Mouse (Mus musculus) megakaryocyte, embryonic 14.5 days (primary cell): ENCODE data around the gene Fkbp5.

Experiments used
- FLI1 ChIP-seq: IDR thresholded peaks from 2 replicates; pipeline ENCODE4 v1.6.1; 2012; ENCODE audit warnings: low read length, inconsistent platforms, mixed read lengths
- GATA1 ChIP-seq: IDR thresholded peaks from 3 replicates; pipeline ENCODE4 v1.6.1; 2012; ENCODE audit warnings: mixed read lengths, low read length, inconsistent platforms, borderline replicate concordance

DNA sequence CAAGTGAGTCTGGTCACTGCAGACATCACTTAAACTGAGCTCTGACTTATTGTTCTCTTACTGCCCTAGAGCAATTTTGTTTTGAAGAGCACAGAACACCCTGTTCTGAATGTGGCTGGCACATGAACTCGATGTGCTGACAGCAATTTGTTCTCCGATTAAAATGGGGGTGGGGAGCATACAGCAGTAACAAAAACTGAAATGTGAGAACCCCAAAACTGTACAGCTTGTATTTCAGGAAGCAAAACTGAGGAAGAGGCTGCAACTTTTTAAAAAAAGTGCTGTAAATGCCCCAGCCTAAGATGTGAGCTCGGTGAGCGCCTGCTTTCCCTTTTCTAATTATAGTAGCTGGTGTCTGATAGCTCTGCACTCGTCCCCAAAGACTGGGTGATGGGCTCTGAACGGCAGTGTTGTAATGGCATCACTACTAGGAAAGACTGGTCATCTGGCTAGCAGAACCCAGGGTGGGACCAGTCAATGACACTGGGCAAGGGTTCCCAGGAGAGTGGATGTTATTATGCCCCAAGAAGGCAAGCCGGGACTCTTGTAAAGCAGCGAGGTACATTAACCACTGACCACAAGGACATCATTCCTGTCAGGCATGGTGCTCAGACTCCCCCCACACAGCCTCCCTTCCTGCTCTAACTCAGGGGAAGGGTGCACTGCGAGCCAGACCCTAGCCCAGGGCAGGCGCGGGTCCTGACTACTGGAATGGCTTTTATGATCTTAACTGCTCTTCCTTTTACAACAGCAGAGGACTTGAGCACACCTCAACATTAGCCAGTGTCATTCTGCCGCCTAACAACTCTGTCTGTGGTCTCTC is 96.9 kb downstream of the Fkbp5 start:
- TF ChIP-seq GATA1 = no peak
- TF ChIP-seq FLI1 = no peak
